Mouse (Mus musculus) limb, embryonic 11.5 days (tissue): Measurements from ENCODE around the gene Rln1. TPM values are rescaled to one million over a fixed set of nuclear protein-coding genes. Genes with fewer than 3 reads are reported as not detected.

Experiments
- ATAC-seq: fragments of 200-750 bp; cut with Nextera tagmentation; 2 replicates; pipeline ENCODE4 v1.8.0; 2017; ENCODE audit warnings: low read depth; ENCODE audit not compliant: insufficient number of reproducible peaks, low FRiP score, low TSS enrichment
- DNase-seq: peaks from one replicate; pipeline ENCODE4 v3.0.0-alpha.2; 2015; ENCODE audit warnings: low spot score
- H3K27ac ChIP-seq: fragments of 300-500 bp; sonication (generic); replicated peaks from 2 replicates; pipeline ENCODE4 v1.5.1; 2014; ENCODE audit warnings: low read depth, mild to moderate bottlenecking, low read length
- H3K27me3 ChIP-seq: fragments of 300-500 bp; sonication (generic); 2 replicates; pipeline ENCODE4 v1.6.1; 2014; ENCODE audit warnings: mild to moderate bottlenecking, low read length, mixed read lengths; ENCODE audit not compliant: control insufficient read depth, insufficient read depth
- H3K36me3 ChIP-seq: fragments of 300-500 bp; sonication (generic); 2 replicates; pipeline ENCODE4 v1.6.1; 2014; ENCODE audit warnings: mild to moderate bottlenecking, low read length, moderate library complexity, mixed read lengths; ENCODE audit not compliant: control insufficient read depth, insufficient read depth
- H3K4me1 ChIP-seq: fragments of 300-500 bp; sonication (generic); 2 replicates; pipeline ENCODE4 v1.6.1; 2014; ENCODE audit warnings: low read length, mixed read lengths; ENCODE audit not compliant: control insufficient read depth, insufficient read depth
- H3K4me2 ChIP-seq: fragments of 300-500 bp; sonication (generic); 2 replicates; pipeline ENCODE4 v1.6.1; 2014; ENCODE audit warnings: low read depth, mild to moderate bottlenecking, moderate library complexity; ENCODE audit not compliant: severe bottlenecking
- H3K4me3 ChIP-seq: fragments of 300-500 bp; sonication (generic); 2 replicates; pipeline ENCODE4 v1.5.1; 2014; ENCODE audit warnings: low read depth, low read length
- H3K9ac ChIP-seq: fragments of 300-500 bp; sonication (generic); 2 replicates; pipeline ENCODE4 v1.6.1; 2014; ENCODE audit warnings: mild to moderate bottlenecking, low read length
- H3K9me3 ChIP-seq: fragments of 300-500 bp; sonication (generic); 2 replicates; pipeline ENCODE4 v1.6.1; 2016; ENCODE audit warnings: low read length; ENCODE audit not compliant: control insufficient read depth
- WGBS: fragments of 180-500 bp; shearing (Covaris S2); extraction: QIAGEN DNeasy Blood & Tissue Kit; methylation state at CpG from one replicate; pipeline ENCODE4 v1.1.7; 2014; 5-methylcytosine and 5-hydroxymethylcytosine counted together
- polyA plus RNA-seq: library from polyadenylated mRNA; unstranded; fragments of >200 nt; fragmentation: Nextera tagmentation; extraction: Ambion mirVana; gene quantifications from 2 replicates; pipeline ENCODE4 v1.2.1, GENCODE M21; 2014

Gene Rln1
- polyA plus RNA-seq, 1 experiment from 2014 or later: not detected

DNA sequence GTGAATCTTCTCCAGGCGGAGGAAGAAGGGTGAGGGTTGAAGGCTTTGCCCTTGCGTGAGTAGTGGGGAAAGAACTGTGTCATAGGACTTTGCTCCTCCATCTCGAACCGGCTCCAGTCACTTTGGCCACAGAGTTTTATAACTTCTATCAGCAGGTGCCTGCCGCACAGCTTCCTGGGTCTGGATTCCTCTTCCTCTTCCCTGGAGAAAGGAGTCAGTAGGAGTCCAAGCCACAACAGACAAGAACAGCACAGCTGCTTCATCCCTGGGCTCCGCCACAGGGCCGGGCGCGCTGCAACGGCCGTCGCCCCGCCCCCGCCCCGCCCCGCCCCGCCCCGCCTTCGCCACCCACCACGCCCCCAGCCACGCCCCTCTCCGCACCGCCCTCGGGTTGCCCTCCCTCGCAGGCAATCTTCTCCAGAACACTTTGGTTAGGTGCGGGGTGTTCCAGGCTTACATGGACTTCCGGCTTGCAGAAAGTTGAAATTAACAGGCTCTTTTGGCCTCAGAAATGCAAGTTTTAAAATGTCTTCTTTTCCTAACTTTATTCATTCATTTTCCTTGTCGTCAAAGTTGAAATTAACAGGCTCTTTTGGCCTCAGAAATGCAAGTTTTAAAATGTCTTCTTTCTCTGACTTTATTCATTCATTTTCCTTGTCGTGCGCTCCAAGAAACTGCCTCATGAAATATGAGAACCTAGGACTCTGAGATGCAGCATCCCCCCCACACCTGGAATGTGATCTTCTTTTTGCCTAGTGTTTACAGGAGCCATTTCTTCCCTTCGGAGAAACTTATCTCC is 9.2 kb downstream of the Rln1 start, which contains the start of gene Insl6:
Gene Insl6, minus strand, starts transcription at position 304 of the 799 bp plus-strand sequence.
- no peaks in the 10 kb centered on the region for H3K36me3 ChIP-seq
- 5% methylated on average over 23 of the region's 31 CpGs for WGBS
- H3K4me2 ChIP-seq: peak within 1 kb of the TSS; percentile 58
- DNase-seq (peak; percentile 81), ATAC-seq (peak; percentile 95)
- peak within 1 kb of the TSS; percentile 21 for H3K4me3 ChIP-seq
- H3K9ac ChIP-seq: no peak within 1 kb of the TSS
- H3K9me3 ChIP-seq: no peaks in the 10 kb centered on the region
- no peaks in the 10 kb centered on the region for H3K27me3 ChIP-seq
- H3K27ac ChIP-seq: no peak within 1 kb of the TSS
- H3K4me1 ChIP-seq: no peaks in the 10 kb centered on the region

DNA sequence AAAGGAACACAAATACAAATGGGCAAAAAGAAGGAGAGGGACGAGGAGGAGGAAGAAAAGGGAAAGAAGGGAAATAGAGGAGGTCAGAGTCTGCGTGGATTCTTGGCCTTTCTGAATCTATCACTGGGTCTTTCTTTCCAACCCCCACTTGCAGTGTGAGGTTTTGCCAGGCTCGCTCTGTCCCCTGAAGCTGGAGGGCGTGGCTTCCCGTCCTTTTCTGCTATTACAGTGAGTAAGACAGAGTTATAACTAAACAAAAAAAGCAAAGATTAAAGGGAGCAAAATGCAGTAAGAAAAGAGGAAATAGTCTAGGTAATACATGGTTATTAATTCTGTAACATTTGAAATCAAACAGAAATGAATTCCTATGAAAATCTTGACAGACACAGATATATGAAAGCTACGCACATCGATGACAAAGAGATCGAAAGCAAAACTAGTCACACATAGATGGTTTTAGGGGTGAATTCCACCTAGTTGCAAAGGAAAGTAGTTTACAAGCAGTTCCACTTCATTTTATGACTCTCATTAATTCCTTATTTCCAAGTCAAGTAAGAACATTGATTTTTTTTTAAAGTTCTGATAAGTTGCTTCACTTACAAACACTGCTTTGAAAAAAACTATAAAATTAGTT is 10.9 kb downstream of the Rln1 start:
- Histone ChIP-seq H3K4me3 (no peak overlapping the region), H3K4me1 (no peaks in the 10 kb centered on the region), H3K9me3 (no peaks in the 10 kb centered on the region), H3K4me2 (no peak overlapping the region), H3K9ac (no peak overlapping the region), H3K27ac (no peak overlapping the region), H3K27me3 (no peaks in the 10 kb centered on the region), H3K36me3 (no peaks in the 10 kb centered on the region)
- DNase-seq (no peak), ATAC-seq (no peak)
- 76% methylated on average over 8 of the region's 8 CpGs for WGBS

DNA sequence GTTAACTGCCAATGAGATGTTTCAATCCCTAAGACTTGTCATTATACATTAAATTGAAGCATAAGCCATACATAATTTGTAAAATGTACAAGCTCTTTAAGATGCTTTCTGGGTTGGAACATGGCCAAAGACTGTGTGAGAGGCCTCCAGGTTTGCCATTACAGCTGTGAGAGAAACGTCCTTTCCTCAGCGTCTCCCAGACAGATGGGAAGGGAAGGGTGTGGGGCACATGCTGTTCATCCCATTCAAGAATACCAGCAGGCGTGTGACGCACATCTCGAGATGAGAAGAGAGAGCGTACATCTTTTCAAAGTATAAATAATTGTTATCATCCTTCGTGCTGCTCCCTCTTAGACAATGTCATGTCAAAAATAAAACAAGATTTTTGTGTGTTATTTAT is 21.8 kb downstream of the Rln1 start:
- H3K4me1 ChIP-seq: no peaks in the 10 kb centered on the region
- no peak overlapping the region for H3K4me3 ChIP-seq
- no peak overlapping the region for H3K4me2 ChIP-seq
- DNase-seq (no peak), ATAC-seq (no peak)
- H3K9ac ChIP-seq: no peak overlapping the region
- no peaks in the 10 kb centered on the region for H3K9me3 ChIP-seq
- no peaks in the 10 kb centered on the region for H3K27me3 ChIP-seq
- no peaks in the 10 kb centered on the region; the same call in 1 of the 2 replicates for H3K36me3 ChIP-seq
- H3K27ac ChIP-seq: no peak overlapping the region
- 80% methylated on average over 7 of the region's 7 CpGs for WGBS

DNA sequence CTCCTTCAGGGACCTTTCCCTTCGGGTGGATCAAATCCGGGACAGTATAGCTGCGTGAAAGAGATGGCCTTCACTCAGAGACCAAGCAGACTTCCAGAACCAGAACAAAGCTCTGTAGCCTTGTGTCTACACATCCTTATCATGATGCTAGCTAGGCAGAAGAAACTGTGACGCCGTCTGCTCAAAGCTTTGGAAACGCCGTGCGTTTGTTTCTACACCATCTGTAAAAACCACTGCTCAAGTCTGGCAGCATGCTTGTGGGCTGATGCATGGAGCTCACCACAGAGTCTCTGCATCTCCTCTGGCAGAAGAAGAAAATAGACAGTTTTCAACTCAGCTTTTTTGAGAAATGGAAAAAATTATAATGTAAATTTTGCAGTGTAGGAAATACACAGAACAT is 22.7 kb downstream of the Rln1 start:
- ATAC-seq (no peak), DNase-seq (no peak)
- no peak overlapping the region for H3K9ac ChIP-seq
- H3K27me3 ChIP-seq: no peaks in the 10 kb centered on the region
- no peaks in the 10 kb centered on the region for H3K9me3 ChIP-seq
- no peak overlapping the region for H3K27ac ChIP-seq
- WGBS: 92% methylated on average over 8 of the region's 8 CpGs
- no peak overlapping the region for H3K4me2 ChIP-seq
- no peak overlapping the region for H3K4me3 ChIP-seq
- H3K4me1 ChIP-seq: no peaks in the 10 kb centered on the region
- H3K36me3 ChIP-seq: no peaks in the 10 kb centered on the region; the same call in 1 of the 2 replicates

DNA sequence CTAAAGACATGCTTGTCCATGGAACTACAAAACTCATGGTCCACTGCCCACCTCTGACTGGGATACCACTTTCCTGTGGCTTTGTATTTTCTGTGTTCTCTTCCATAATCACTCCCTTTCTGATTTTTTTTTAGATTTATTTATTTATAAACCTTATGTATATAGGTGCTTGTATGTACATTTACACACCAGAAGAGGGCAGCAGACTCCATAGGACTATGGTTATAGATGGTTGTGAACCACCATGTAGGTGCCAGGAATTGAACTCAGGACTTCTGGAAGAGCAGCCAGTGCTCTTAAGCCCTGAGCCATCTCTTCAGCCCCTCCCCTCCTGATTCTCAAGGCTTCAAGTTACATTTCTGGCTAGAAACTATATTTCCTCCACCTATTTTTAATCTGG is 25.6 kb downstream of the Rln1 start:
- no peak overlapping the region for H3K4me2 ChIP-seq
- DNase-seq (no peak), ATAC-seq (no peak)
- no peaks in the 10 kb centered on the region for H3K27me3 ChIP-seq
- no peaks in the 10 kb centered on the region for H3K4me1 ChIP-seq
- H3K4me3 ChIP-seq: no peak overlapping the region
- no peaks in the 10 kb centered on the region; the same call in 1 of the 2 replicates for H3K36me3 ChIP-seq
- H3K9ac ChIP-seq: no peak overlapping the region
- no peaks in the 10 kb centered on the region for H3K9me3 ChIP-seq
- H3K27ac ChIP-seq: no peak overlapping the region

DNA sequence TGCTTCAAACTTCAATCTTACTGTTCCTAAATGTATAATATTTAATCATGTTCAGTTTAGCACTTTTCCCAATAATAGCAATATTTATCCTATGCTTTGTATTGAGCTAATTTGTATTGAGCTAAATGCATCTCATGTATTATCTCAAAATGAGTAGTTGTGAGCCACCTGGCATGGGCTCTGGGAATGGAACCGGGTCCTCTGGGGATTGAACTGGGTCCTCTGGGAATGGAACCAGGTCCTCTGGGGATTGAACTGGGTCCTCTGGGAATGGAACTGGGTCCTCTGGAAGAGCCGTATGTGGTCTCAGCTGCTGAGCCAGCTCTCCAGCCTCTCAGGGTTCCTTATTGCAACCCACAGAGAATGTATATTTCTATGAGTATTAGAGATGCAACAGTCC is 32.4 kb downstream of the Rln1 start:
- 92% methylated on average over 2 of the region's 2 CpGs for WGBS
- ATAC-seq (no peak), DNase-seq (no peak)
- no peaks in the 10 kb centered on the region for H3K27me3 ChIP-seq
- no peak overlapping the region for H3K9ac ChIP-seq
- H3K27ac ChIP-seq: no peak overlapping the region
- H3K4me1 ChIP-seq: no peaks in the 10 kb centered on the region
- H3K9me3 ChIP-seq: no peaks in the 10 kb centered on the region
- H3K4me3 ChIP-seq: no peak overlapping the region
- no peaks in the 10 kb centered on the region for H3K36me3 ChIP-seq
- no peak overlapping the region for H3K4me2 ChIP-seq

DNA sequence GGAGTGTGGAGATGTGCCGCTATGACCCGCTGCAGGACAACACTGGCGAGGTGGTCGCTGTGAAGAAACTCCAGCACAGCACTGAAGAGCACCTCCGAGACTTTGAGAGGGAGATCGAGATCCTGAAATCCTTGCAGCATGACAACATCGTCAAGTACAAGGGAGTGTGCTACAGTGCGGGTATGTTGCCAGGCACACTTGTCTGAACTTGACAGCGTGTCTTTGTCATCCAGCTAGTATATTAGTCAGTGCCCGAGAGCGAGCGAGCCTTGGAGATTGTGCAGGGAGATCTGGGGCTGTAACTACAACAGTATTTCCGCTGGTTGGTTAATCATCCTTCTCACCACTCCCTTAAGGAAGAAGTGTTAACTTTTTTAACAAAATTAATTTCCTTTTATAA is 33.6 kb downstream of the Rln1 start:
- Histone ChIP-seq H3K4me3 (no peak overlapping the region), H3K27ac (no peak overlapping the region), H3K4me1 (no peaks in the 10 kb centered on the region), H3K36me3 (no peaks in the 10 kb centered on the region; the same call in 1 of the 2 replicates), H3K9ac (no peak overlapping the region), H3K4me2 (no peak overlapping the region), H3K27me3 (no peaks in the 10 kb centered on the region), H3K9me3 (no peaks in the 10 kb centered on the region)
- WGBS: 91% methylated on average over 13 of the region's 13 CpGs
- ATAC-seq: no peak
- no peak for DNase-seq

DNA sequence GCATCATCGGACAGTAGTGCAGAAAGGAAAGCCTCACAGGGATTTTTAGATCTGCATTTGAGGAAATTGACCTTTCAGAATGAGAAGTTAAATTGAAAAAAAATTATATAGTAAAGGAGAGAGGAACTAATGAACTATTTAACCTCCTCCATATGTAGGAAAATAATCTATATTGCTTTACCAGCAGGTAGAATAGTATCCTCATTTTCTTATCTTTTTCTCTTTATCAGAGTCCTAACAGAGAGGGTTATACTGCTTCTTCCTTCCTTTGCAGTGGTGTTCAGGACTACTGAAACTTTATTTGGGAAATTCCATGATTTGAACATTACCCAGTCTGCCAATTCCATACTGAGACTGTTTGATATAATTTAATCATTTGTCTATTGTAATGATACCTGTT is 37.1 kb downstream of the Rln1 start:
- DNase-seq (no peak), ATAC-seq (no peak)
- WGBS: 89% methylated on average over 1 of the region's 1 CpGs
- Histone ChIP-seq H3K9ac (no peak overlapping the region), H3K27ac (no peak overlapping the region), H3K27me3 (no peaks in the 10 kb centered on the region), H3K36me3 (peaks cover 4% of the 10 kb centered on the region; the same call in 1 of the 2 replicates), H3K4me1 (no peaks in the 10 kb centered on the region), H3K4me2 (no peak overlapping the region), H3K9me3 (no peaks in the 10 kb centered on the region), H3K4me3 (no peak overlapping the region)
